Mouse (Mus musculus) embryo, embryonic 11 days (tissue): ENCODE results near the gene Pthlh.
"Not testable (repeated sequence)": the region's sequence is repeated elsewhere in the genome, so short reads cannot be mapped to it uniquely, and the experiment has no call there.

Source experiments
- DNase-seq: peaks from one replicate; pipeline ENCODE4 v3.0.0-alpha.2; 2015

The Pthlh gene

DNA sequence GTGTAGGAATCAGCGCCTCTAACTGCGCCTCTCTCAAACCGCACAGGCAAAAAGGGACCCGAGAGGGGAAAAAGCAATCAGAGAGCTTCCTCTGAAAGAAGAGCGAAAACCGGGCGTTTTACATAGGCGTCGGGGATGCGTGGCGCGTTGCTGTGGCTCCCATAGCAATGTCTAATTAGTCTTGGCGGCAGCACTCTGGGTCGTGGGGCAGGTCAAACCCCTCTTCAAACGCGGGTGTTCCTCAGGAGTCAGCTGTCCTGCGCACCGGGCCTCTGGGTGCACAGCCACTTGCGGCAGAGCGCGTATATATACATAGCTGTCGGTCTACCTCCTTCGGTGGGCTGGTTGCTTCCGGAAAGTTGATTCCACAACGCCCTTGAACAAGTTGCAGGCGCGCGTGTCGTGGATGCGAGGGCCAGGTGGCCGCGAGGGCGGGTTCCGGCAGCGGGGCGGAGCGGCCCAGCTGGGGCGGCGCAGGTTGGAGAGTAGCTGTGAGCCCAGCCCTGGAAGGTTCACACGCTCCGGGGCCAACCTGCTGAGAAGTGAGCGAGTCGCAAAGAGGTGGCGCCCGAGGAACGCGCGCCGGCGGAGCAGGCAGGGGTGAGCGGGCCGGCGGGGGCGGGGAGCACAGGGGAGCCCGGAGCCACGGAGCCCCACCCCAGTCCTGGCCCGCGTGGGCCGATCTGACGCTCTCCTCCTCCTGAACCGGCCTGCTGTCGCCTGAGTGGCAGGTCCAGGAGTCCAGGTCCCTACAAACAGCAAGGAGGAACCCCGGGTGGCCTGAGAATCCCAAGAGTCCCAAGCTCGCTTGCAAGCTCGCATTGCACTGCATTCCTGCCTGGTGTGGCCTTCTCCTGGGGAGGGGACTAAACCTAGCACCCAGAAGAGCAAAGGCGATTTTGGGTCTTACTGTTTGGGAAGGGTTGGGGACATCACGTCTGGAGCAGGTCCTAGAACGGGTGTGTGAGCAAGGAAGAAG lies at the start of gene Pthlh:
Gene Pthlh (minus strand): TSS at position 597 of the 979 bp plus-strand sequence.
- peak; percentile 76 for DNase-seq

DNA sequence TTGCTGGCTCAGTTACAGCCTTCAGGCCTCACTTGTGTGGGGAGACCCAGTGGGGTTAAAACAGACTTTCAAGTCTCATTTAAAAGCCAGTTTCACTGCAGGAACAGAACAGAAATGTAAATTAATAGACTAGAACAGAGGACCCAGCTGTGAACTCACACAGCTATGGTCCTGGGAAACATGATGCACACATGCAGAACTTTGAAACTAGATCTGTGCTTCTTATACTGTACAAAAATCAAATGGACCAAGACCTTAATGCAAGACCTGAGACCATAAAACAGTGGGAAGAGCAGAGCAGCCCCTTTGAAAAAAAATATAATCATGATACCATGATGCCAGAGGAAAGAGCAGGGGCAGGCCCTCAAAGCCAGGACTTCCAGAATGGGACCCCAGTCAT lies 49.3 kb upstream of the Pthlh start:
- no peak for DNase-seq

- no peak for DNase-seq
Measured at GRCm38 (mm10) chr6:147310435-147310978, 46.5 kb upstream of the Pthlh start.

DNA sequence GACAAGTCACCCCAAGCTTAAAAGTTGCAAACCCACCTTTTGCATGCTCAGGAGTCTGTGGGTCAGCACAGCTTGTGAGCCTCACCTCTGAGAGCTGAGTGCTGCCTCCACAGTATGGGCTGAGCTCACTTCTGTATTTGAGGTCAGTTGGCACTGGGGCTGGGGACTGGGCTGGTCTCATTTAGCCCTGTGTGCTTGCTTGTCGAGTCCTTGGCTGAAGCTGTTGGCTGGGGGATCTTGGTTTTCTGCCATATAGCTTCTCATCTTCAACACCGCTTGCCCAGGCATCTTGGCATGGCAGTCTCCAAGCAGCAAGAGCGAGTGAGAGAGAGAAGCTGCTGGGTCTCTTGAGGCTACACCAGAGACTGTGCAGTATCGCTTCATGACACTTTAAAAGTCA lies 46.1 kb upstream of the Pthlh start:
- no peak for DNase-seq

GRCm38 (mm10) chr6:147304236-147304635 lies 40.3 kb upstream of the Pthlh start:
- not testable (repeated sequence) for DNase-seq

- DNase-seq: no peak
Measured at GRCm38 (mm10) chr6:147299607-147300006, 35.6 kb upstream of the Pthlh start.

- peak; percentile 44 for DNase-seq
Measured at GRCm38 (mm10) chr6:147279309-147279708, 15.3 kb upstream of the Pthlh start.

GRCm38 (mm10) chr6:147268143-147268790 lies 4.3 kb upstream of the Pthlh start:
- peak; percentile 79 for DNase-seq

DNA sequence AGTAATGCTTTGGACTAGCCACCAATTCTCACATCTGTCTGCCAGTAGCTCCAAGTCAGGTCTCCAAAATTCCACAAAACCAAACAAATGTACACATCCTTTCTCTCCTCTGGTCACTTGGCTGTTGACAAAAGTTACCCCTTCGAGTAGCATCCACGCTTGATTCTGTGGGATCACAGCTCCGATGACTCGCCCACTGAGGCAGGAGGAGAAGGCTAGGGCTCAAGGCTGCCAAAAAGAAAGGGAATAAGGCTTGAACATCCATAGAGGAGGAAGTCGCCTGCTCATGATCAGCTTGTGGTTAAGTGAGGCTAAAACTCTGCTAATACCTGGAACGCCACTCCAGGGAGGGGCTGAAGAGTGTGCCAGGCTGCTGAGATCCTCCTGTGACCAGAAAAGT lies 2.5 kb upstream of the Pthlh start:
- no peak for DNase-seq

- DNase-seq: peak; percentile 47
Measured at GRCm38 (mm10) chr6:147263178-147263577, 805 bp downstream of the Pthlh start.

GRCm38 (mm10) chr6:147261616-147262015 lies 2.4 kb downstream of the Pthlh start:
- DNase-seq: no peak

DNA sequence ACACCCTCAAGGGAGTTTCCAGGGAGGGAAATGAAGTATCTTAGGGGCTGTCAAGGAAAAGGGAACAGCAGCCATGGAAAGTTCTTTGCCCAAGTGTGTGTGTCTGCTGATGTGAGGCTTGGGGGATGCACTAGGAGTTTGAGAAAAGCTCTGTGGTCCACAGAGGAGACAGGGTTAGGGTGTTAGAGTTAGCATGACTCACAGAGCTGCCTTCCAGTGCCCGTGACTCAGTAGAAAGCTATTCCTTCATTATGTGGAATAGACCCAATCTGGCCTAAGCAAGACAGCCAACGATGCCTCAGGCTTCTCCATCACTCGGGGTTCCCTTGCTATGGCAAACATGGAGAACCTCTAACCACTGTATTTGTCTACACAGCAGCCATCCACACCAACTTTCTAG lies 3.2 kb downstream of the Pthlh start:
- no peak for DNase-seq

DNA sequence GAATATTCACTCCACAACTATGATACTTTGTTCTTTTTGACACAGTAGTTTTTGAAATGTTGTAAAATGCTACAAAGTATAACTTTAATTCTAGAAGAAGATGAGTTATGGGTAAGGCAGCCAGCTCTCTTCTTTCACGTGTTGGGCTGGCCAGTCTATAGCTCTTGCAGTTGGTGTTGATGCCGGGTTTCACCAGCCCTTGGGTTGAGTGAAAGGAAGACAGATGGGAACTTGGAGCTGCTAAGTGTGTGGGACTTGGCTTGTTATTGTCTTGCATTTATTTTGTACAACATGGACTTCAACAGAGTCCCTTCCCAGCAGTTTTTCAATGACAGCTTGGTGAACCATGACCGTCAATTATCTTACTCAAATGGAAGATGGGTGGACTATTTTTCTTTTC lies 16.2 kb downstream of the Pthlh start:
- DNase-seq: no peak

GRCm38 (mm10) chr6:147244294-147244693 lies 19.7 kb downstream of the Pthlh start:
- no peak for DNase-seq

DNA sequence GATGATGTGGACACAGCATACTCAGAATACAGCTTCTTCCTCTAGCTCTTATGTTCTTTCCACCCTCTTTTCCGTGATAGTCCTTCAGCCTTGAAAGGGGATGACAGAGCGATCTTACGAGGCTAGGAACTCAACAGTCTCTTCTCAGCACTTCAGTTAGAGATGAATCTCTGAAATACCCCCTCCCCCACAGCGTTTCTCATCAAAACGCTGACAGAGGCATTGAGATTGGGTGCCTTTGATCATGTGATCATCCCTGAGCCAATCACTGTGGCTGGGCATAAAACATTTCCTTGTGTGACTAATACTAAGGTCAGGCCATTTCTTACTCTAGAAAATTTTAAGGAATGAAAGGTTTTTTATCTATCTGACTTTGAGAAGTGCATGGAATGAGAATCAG lies 20.3 kb downstream of the Pthlh start:
- DNase-seq: peak; percentile 17

DNA sequence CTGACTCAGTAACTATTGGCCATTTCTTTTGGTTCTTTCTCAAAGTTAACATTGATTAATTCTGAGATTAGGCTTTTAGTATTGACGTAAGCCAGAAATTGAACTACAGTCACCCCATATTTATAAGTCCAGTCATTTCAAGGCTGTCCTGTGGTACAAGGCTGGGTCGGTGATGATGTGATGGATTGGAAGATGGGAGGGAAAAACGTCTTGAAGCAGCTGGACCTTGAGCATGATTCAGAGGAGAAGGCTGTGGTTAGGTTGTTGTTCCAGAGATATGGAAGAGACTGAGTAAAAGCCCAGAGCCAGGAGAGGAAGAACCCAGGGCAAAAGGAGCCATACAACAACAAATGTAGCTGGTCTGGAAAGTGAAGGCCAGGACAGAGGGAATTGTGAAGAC lies 22.4 kb downstream of the Pthlh start:
- no peak for DNase-seq

- DNase-seq: peak; percentile 80
Measured at GRCm38 (mm10) chr6:147240203-147240804, 23.7 kb downstream of the Pthlh start.

DNA sequence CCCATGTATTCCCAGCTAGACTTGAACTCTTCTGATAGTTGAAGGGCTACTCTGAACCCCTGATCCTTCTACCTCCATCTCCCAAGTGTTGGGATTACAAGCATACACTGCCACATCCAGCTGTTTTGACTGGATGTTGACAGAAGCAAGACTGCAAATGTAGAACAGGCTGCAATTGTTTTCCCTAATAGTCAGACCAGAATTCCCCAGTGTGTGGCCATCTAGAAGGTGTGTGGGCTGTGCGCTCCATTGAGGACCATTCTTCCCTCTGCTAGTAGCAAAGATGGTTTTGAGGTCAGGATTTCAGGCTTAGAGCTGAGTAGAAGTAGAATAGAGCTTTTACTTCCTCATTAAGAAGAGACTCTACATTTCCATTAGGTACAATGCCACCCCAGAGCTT lies 37.3 kb downstream of the Pthlh start:
- no peak for DNase-seq

DNA sequence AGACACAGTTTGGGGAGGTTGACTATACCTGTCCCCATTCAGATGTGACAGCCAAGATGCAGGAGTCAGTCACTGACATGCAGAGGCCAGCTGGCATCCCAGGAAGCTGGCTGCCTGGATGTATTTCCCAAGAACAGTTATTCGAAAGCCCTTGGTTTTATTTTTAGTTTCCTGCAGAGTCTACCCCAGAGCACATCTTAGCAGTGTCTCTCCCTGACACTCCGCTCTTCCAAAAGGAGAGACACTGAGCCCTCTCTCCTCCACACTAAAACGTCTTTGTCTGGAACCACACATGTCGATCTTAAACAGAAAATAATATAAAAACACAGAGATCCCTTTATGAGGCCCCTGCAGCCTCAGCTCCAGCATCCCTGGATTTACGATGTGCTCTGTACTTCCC lies 44.9 kb downstream of the Pthlh start:
- DNase-seq: no peak

- DNase-seq: no peak
Measured at GRCm38 (mm10) chr6:147216156-147216555, 47.8 kb downstream of the Pthlh start.

DNA sequence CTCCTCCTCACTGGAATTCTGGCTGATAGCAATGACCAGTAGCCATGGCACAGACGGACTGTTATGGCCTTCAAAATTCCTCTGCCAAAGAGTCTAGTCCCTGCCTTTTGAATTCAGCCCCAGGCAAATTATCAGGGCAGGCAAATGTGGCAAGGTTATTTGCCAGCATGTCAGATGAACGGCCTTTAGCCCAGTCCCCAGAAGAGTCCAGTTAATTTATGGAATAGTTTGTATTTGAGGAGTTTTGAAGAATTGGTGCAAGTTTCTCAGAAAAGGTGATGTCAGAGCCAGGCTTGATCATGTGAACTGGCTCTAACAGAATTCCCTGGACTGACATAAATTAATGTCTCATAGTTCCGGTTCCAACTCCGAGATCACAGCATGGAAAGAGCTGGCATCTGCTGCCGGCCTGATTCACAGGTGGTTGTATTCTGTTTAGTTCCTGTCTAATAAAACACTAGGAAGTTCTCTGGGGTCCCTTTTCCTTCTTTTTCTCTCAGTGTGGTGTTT lies 56.1 kb downstream of the Pthlh start:
- no peak for DNase-seq
